Mouse (Mus musculus) limb, embryonic 13.5 days (tissue): ENCODE measurements around the gene Sema3f. TPM values are rescaled to one million over a fixed set of nuclear protein-coding genes. Genes with fewer than 3 reads are reported as not detected.

ENCODE experiments used
- ATAC-seq: fragments of 200-750 bp; cut with Nextera tagmentation; 2 replicates; pipeline ENCODE4 v1.8.0; 2017; ENCODE audit warnings: low read depth, moderate number of reproducible peaks, moderate TSS enrichment; ENCODE audit not compliant: low FRiP score
- H3K27ac ChIP-seq: fragments of 300-500 bp; sonication (generic); 2 replicates; pipeline ENCODE4 v1.5.1; 2015; ENCODE audit warnings: inconsistent platforms, mild to moderate bottlenecking, moderate library complexity
- H3K27me3 ChIP-seq: fragments of 300-500 bp; sonication (generic); 2 replicates; pipeline ENCODE4 v1.6.1; 2015; ENCODE audit warnings: mild to moderate bottlenecking, inconsistent platforms
- H3K36me3 ChIP-seq: fragments of 300-500 bp; sonication (generic); 2 replicates; pipeline ENCODE4 v1.6.1; 2015; ENCODE audit warnings: inconsistent platforms, mild to moderate bottlenecking, moderate library complexity
- H3K4me1 ChIP-seq: fragments of 300-500 bp; sonication (generic); 2 replicates; pipeline ENCODE4 v1.6.1; 2015; ENCODE audit warnings: inconsistent platforms
- H3K4me2 ChIP-seq: fragments of 300-500 bp; sonication (generic); replicated peaks from 2 replicates; pipeline ENCODE4 v1.6.1; 2015; ENCODE audit warnings: inconsistent platforms, mild to moderate bottlenecking, moderate library complexity
- H3K4me3 ChIP-seq: fragments of 300-500 bp; sonication (generic); 2 replicates; pipeline ENCODE4 v1.5.1; 2015; ENCODE audit warnings: moderate library complexity, mild to moderate bottlenecking, inconsistent platforms
- H3K9ac ChIP-seq: fragments of 300-500 bp; sonication (generic); 2 replicates; pipeline ENCODE4 v1.6.1; 2015; ENCODE audit warnings: mild to moderate bottlenecking, inconsistent platforms
- H3K9me3 ChIP-seq: fragments of 300-500 bp; sonication (generic); 2 replicates; pipeline ENCODE4 v1.6.1; 2016; ENCODE audit warnings: inconsistent platforms
- WGBS: fragments of 180-500 bp; shearing (Covaris S2); methylation state at CpG from one replicate; pipeline ENCODE4 v1.1.7; 2015; 5-methylcytosine and 5-hydroxymethylcytosine counted together
- polyA plus RNA-seq: library from polyadenylated mRNA; unstranded; fragments of >200 nt; fragmentation: Nextera tagmentation; extraction: Ambion mirVana; gene quantifications from 2 replicates; pipeline ENCODE4 v1.2.1, GENCODE M21; 2015

The Sema3f gene
- polyA plus RNA-seq, 1 experiment from 2014 or later: 32.1 TPM

DNA sequence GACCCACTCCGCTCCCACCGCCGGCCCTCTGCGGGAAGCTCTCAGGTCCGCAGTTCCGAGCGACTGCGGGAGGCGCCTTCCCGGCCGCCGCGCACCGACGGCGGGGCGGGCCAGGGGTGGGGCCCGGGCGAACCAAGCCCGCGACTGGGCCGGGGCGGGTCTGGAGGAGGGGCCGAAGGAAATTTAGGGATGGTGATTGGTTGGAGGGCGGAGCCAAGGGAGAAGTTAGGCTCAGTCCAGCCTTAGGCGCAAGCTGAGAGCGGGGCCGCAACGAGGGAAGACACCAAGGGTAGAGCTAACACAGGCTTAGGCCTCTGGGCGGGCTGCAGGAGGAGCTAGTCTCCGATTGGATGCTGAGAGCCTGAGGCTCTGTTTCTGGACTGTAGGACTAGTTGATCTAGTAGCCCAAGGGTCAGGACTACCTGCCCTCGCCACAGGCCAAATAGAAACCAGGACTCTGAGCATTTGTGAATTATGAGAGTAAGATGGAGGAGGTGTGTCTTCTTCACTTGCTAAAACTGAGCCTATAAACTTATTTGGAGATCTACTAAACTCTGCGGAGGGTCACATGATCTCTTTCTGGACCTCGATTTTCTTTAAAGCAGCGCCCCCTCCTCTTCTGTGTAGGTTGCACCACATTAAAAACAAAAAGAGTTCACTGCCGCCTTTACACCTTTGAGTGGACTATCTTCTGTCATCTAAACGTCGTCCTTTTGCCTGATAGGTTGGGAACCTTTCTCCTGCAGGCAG, 74.8 kb downstream of the Sema3f start, which contains the start of gene Gnai2:
Gene Gnai2, minus strand, starts transcription at position 89 of the 750 bp plus-strand sequence.
- Histone ChIP-seq H3K9me3 (no peaks in the 10 kb centered on the region), H3K27ac (peak within 1 kb of the TSS; percentile 88), H3K4me1 (peaks cover 51% of the 10 kb centered on the region), H3K9ac (peak within 1 kb of the TSS; percentile 93), H3K4me2 (peak within 1 kb of the TSS; percentile 100), H3K27me3 (no peaks in the 10 kb centered on the region), H3K36me3 (peaks cover 12% of the 10 kb centered on the region; the same call in 1 of the 2 replicates), H3K4me3 (peak within 1 kb of the TSS; percentile 92)
- peak; percentile 95 for ATAC-seq
- 3% methylated on average over 37 of the region's 38 CpGs for WGBS

DNA sequence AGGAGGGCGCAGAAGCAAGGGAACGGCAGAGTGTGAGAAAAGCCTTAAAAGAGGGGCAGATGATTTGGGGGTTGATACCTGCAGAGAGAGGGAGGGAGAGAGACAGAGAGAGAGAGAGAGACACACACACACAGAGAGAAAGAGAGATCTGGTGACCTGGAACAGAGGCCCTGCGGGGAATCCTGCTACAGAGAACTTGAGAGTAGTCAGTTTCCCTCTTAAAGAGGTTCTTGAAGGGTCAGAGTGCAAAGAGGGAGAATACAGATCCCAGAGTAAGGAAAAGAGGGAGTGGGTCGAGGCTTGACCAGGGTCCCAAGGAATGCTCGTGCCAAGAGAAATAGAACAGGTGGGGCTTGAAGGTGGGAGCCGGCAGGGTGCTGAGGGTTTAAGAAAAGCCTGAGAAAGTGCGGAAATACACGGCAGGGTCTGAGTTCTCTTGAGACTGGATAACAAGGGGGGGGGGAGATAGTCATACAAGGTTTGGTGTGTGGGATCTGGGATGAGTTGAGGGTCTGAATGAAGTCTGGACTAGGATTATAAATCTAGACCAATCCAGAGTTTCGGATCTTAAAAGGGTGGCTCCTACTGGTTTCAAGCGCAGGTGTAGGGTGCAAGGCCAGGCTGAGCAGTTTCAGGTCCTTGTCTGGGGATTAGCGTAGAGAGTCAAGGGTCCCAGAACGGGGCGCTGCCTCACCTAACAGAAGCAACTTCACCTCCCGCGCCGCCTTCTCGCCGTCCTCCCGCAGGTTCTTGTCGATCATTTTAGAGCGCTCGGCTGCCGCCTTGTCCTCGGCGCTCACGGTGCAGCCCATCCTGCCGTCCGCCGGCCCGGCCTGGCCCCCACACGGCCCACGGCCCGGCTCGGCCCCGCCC, 75.6 kb downstream of the Sema3f start:
- Histone ChIP-seq H3K9ac (peak overlapping the region; percentile 93), H3K4me3 (peak overlapping the region; percentile 92), H3K9me3 (no peaks in the 10 kb centered on the region), H3K36me3 (peaks cover 12% of the 10 kb centered on the region; the same call in 1 of the 2 replicates), H3K27ac (peak overlapping the region; percentile 88), H3K4me1 (peaks cover 59% of the 10 kb centered on the region), H3K27me3 (no peaks in the 10 kb centered on the region), H3K4me2 (peak overlapping the region; percentile 100)
- ATAC-seq: no peak; the same call in 1 of the 2 replicates
- WGBS: under 1% methylated on average over 35 of the region's 35 CpGs

GRCm38 (mm10) chr9:107633661-107634405, 76.4 kb downstream of the Sema3f start:
- no peaks in the 10 kb centered on the region for H3K9me3 ChIP-seq
- peak overlapping the region; percentile 93 for H3K9ac ChIP-seq
- H3K4me1 ChIP-seq: peaks cover 67% of the 10 kb centered on the region
- H3K27me3 ChIP-seq: no peaks in the 10 kb centered on the region
- H3K27ac ChIP-seq: peak overlapping the region; percentile 88
- WGBS: 1% methylated on average over 15 of the region's 15 CpGs
- H3K4me3 ChIP-seq: peak overlapping the region; percentile 92
- H3K36me3 ChIP-seq: peaks cover 18% of the 10 kb centered on the region; the same call in 1 of the 2 replicates
- H3K4me2 ChIP-seq: peak overlapping the region; percentile 100
- ATAC-seq: no peak

- WGBS: 1% methylated on average over 31 of the region's 33 CpGs
- Histone ChIP-seq H3K9ac (peak overlapping the region; percentile 93), H3K36me3 (peaks cover 24% of the 10 kb centered on the region; the same call in 1 of the 2 replicates), H3K27ac (peak overlapping the region; percentile 88), H3K4me2 (peak overlapping the region; percentile 100), H3K9me3 (no peaks in the 10 kb centered on the region), H3K4me1 (peaks cover 74% of the 10 kb centered on the region), H3K4me3 (peak overlapping the region; percentile 92), H3K27me3 (no peaks in the 10 kb centered on the region)
- peak; percentile 16; the same call in 1 of the 2 replicates for ATAC-seq
Observed at GRCm38 (mm10) chr9:107633091-107633660, 77.1 kb downstream of the Sema3f start.

GRCm38 (mm10) chr9:107632478-107632877, 77.8 kb downstream of the Sema3f start:
- H3K27ac ChIP-seq: peak overlapping the region; percentile 88

DNA sequence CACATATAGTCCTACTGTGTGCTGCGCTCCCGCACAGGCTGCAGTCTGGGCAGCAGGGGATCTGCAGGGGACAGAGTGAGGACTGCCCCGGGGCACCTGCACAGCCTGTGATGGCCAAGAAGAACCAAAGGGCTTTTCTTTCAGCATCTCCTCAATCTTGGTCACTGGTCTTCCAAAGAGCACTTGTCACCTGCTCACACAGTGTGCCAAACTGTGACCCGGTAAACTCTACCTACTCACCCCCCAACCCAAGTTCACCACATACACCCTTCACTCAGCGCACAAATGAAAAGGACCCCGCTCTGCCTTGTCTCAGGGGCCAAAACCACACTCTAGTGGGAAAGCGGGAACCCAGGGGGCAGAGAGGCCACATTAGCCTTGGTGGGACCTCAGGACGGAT, 78.4 kb downstream of the Sema3f start:
- Histone ChIP-seq H3K36me3 (peaks cover 30% of the 10 kb centered on the region; the same call in 1 of the 2 replicates), H3K27me3 (no peaks in the 10 kb centered on the region), H3K27ac (peak overlapping the region; percentile 92; the same call in 1 of the 2 replicates), H3K4me3 (peak overlapping the region; percentile 92), H3K4me2 (peak overlapping the region; percentile 100), H3K9me3 (no peaks in the 10 kb centered on the region), H3K9ac (peak overlapping the region; percentile 93; the same call in 1 of the 2 replicates), H3K4me1 (peaks cover 79% of the 10 kb centered on the region)
- no peak for ATAC-seq
- 91% methylated on average over 8 of the region's 8 CpGs for WGBS

More at GRCm38 (mm10) chr9:107632478-107632877, 77.8 kb downstream of the Sema3f start:
- peak overlapping the region; percentile 92 for H3K4me3 ChIP-seq
- 57% methylated on average over 6 of the region's 6 CpGs for WGBS
- peaks cover 29% of the 10 kb centered on the region; the same call in 1 of the 2 replicates for H3K36me3 ChIP-seq
- H3K4me1 ChIP-seq: peaks cover 79% of the 10 kb centered on the region
- H3K27me3 ChIP-seq: no peaks in the 10 kb centered on the region
- ATAC-seq: no peak
- H3K9me3 ChIP-seq: no peaks in the 10 kb centered on the region
- H3K4me2 ChIP-seq: peak overlapping the region; percentile 100
- peak overlapping the region; percentile 93 for H3K9ac ChIP-seq

Other genes with a start within 250 kb of the Sema3f start
- gene Tmem115, start 176.5 kb downstream of the Sema3f start, polyA plus RNA-seq: 46.9 and 47.8 TPM in 2 replicates
- 21.1 and 21.2 TPM in 2 replicates for gene Cyb561d2, start 168.3 kb downstream of the Sema3f start, polyA plus RNA-seq
- gene Nprl2, start 168.2 kb downstream of the Sema3f start, polyA plus RNA-seq: 41.8 and 44.2 TPM in 2 replicates
- 1.7 and 2.1 TPM in 2 replicates for gene Zmynd10, start 163.2 kb downstream of the Sema3f start, polyA plus RNA-seq
- 77.1 and 83.2 TPM in 2 replicates for gene Rassf1, start 158.9 kb downstream of the Sema3f start, polyA plus RNA-seq
- 43.7 and 46.5 TPM in 2 replicates for gene Tusc2, start 147.2 kb downstream of the Sema3f start, polyA plus RNA-seq
- gene Hyal2, start 142.5 kb downstream of the Sema3f start, polyA plus RNA-seq: 127 and 130 TPM in 2 replicates
- gene Hyal1, start 133.5 kb downstream of the Sema3f start, polyA plus RNA-seq: 13.4 and 15.5 TPM in 2 replicates
- gene Naa80, start 131.6 kb downstream of the Sema3f start, polyA plus RNA-seq: 18.4 and 19.6 TPM in 2 replicates
- 1.5 and 1.7 TPM in 2 replicates for gene Hyal3, start 129.7 kb downstream of the Sema3f start, polyA plus RNA-seq
- gene Ifrd2, start 122.8 kb downstream of the Sema3f start, polyA plus RNA-seq: 44.3 and 49.5 TPM in 2 replicates
- 8.0 and 8.6 TPM in 2 replicates for gene Sema3b, start 101.2 kb downstream of the Sema3f start, polyA plus RNA-seq
- gene Gnai2, start 75.1 kb downstream of the Sema3f start, polyA plus RNA-seq: 383 and 392 TPM in 2 replicates
- 4.3 and 5.3 TPM in 2 replicates for gene Slc38a3, start 40.9 kb downstream of the Sema3f start, polyA plus RNA-seq
- 0.74 and 1.0 TPM in 2 replicates for gene Gnat1, start 30.8 kb downstream of the Sema3f start, polyA plus RNA-seq
- 257 and 270 TPM in 2 replicates for gene Rbm5, start 60.5 kb upstream of the Sema3f start, polyA plus RNA-seq
- gene Rbm6, start 162.8 kb upstream of the Sema3f start, polyA plus RNA-seq: 94.7 and 97.7 TPM in 2 replicates
- 11.0 and 13.4 TPM in 2 replicates for gene Mon1a, start 177.7 kb upstream of the Sema3f start, polyA plus RNA-seq
- 3.2 and 3.3 TPM in 2 replicates for gene Mst1r, start 196.4 kb upstream of the Sema3f start, polyA plus RNA-seq
- not detected in 2 replicates for gene Actl11, start 218.0 kb upstream of the Sema3f start, polyA plus RNA-seq
- gene Camkv, start 225.2 kb upstream of the Sema3f start, polyA plus RNA-seq: 9.8 and 10.0 TPM in 2 replicates
- gene Traip, start 239.7 kb upstream of the Sema3f start, polyA plus RNA-seq: 26.1 TPM in 2 replicates